Mouse (Mus musculus): ENCODE data around the gene Usp3.

DNA sequence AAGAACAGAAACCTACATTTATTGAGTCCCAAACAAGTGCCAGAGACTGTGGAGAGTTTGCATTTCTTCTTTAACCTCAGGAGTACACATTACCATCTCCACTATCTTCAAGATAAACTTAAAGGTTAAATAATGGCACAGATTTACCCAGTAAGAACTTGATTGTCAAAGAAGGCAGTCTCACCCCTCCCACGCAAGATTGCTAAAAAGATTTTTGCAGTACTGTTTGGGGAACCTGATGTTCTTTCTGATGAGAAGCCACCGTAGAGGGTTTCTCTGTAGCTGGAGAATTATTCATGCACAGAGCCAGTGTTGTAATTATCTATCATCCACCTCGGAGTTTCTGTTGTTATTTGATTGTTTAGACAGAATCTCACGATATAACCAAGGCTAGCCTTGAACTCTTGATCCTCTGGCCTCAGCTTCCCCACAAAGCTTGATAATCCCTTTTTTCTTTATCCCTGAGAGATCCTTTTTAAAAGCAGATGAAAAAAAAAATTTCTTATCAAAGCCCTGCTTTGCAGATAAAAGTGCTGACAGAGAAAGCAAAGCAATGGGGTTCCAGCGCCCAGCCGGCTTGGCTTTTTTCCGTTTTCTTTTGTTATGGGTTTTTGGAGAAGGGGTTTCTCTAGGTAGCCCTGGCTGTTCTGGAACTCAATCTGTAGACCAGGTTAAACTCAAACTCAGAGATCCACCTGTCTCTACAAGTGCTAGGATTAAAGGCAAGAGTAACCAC is 4.7 kb upstream of the Usp3 start:
- no peak for TF ChIP-seq POLR2A (IDR thresholded peaks at IDR 0.05; ENCODE audit: low read depth, low read length)
- TF ChIP-seq TCF12 (IDR thresholded peaks at IDR 0.05; ENCODE audit: low read depth, low read length) = no peak
- TF ChIP-seq ETS1 (conservative IDR thresholded peaks at IDR 0.05; ENCODE audit: low read depth, low read length) = no peak

Measured in CH12.LX (cell line).